Mouse (Mus musculus): ENCODE data around the gene Magea8. TPM values are rescaled to one million over a fixed set of nuclear protein-coding genes. Genes with fewer than 3 reads are reported as not detected.
"Not testable (repeated sequence)": the region's sequence is repeated elsewhere in the genome, so short reads cannot be mapped to it uniquely, and the experiment has no call there.

Magea8 gene
- not detected in 2 replicates for total RNA-seq (2014; fragmentation: Nextera tagmentation)
- total RNA-seq (2017) = 0.11 TPM in 1 of 2 replicates, not detected in the other
- polyA plus RNA-seq (2012) = not detected in 2 replicates

DNA sequence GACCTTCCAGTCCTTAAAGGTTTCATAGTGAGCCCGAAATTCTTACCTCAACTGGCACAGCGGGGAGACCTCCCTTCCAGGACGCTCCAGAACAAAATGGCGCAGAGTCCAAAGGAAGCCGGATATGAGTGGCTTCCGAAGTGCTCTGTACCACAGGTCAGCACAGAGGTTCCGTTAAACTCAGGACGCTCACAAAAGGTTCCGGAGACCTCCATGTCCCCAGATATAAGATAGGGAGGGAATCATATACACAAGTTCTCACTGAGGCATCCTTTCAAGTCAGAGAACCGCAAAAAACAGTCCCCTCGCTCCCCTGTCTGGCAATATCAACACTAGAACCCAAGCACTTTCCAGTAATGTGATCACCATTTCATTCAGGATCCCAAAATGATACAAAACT is at the start of gene Magea8:
Gene Magea8 (minus strand): TSS at position 101 of the 400 bp plus-strand sequence.
- H3K36me3 ChIP-seq (replicated peaks); ATAC-seq (ENCODE audit: extremely low read depth, insufficient number of reproducible peaks, low FRiP score, poor library complexity, severe bottlenecking); H3K4me3 ChIP-seq (ENCODE audit: low read depth, low read length); H3K4me1 ChIP-seq (ENCODE audit: insufficient read depth, low read depth, low read length); DNase-seq (ENCODE audit: low spot score); H3K27me3 ChIP-seq (ENCODE audit: insufficient read depth, low read length); H3K9me3 ChIP-seq (replicated peaks): not testable (repeated sequence)

DNA sequence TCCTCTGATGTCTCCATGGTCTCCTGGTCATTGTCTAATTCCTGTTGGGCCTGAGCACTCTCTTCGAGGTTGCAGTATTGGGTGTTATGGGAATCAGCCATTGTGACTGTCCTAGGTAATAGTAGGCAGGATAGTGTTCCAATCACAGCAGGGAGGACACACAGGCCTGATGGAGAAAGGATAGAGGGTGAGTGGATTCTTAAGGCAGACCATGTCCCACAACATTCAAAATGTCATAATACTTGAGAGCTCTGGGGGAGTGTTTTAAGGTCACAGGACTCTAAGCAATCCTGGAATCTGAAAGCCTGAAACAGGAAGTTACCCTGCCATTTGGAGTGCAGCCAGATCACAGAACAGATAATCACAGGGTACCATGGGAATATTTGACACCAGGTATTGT is 46.2 kb downstream of the Magea8 start, which contains the start of gene Magea3:
Gene Magea3 (minus strand): TSS at position 101 of the 400 bp plus-strand sequence.
- H3K4me1 ChIP-seq (ENCODE audit: insufficient read depth, low read depth, low read length); DNase-seq (ENCODE audit: low spot score); H3K9me3 ChIP-seq (replicated peaks); H3K4me3 ChIP-seq (ENCODE audit: low read depth, low read length); H3K36me3 ChIP-seq (replicated peaks); ATAC-seq (ENCODE audit: extremely low read depth, insufficient number of reproducible peaks, low FRiP score, poor library complexity, severe bottlenecking); H3K27me3 ChIP-seq (ENCODE audit: insufficient read depth, low read length): not testable (repeated sequence)

DNA sequence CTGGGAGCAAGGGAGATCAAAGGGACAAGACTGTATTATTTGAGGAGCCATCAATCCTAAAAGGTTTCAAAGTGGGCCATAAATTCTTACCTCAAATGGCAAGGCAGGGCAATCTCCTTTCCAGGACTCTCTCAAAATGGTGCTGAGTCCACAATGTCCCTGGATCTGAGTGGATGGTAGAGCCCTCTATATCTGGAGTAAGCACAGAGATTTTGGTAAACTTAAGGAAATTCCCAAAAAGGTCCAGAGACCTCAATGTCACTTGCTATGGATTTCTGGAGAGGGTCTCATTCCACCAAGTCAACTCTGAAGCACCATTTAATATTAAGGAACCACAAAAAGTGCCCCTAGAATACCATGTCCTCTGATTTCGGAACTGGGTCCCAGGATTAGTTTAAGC is 59.8 kb downstream of the Magea8 start, which contains the start of gene Magea6:
Gene Magea6 (minus strand): TSS at position 101 of the 400 bp plus-strand sequence.
- not testable (repeated sequence) for ATAC-seq (ENCODE audit: extremely low read depth, insufficient number of reproducible peaks, low FRiP score, poor library complexity, severe bottlenecking); H3K4me3 ChIP-seq (ENCODE audit: low read depth, low read length); H3K9me3 ChIP-seq (replicated peaks)

More for the DNA sequence above, 59.8 kb downstream of the Magea8 start, which contains the start of gene Magea6:
- H3K4me1 ChIP-seq (ENCODE audit: insufficient read depth, low read depth, low read length); H3K36me3 ChIP-seq (replicated peaks); H3K27me3 ChIP-seq (ENCODE audit: insufficient read depth, low read length); DNase-seq (ENCODE audit: low spot score): not testable (repeated sequence)

Other genes starting within 250 kb of the Magea8 start
- gene Cldn34b1, start 105.6 kb downstream of the Magea8 start, total RNA-seq (2014; fragmentation: Nextera tagmentation) = not detected in 2 replicates
- not detected in 2 replicates for gene Cldn34b1, start 105.6 kb downstream of the Magea8 start, total RNA-seq (2017)
- gene Cldn34b1, start 105.6 kb downstream of the Magea8 start, polyA plus RNA-seq (2012) = not detected in 2 replicates
- not detected in 2 replicates for gene Magea6, start 59.9 kb downstream of the Magea8 start, total RNA-seq (2014; fragmentation: Nextera tagmentation)
- gene Magea6, start 59.9 kb downstream of the Magea8 start, total RNA-seq (2017) = not detected in 2 replicates
- not detected in 2 replicates for gene Magea6, start 59.9 kb downstream of the Magea8 start, polyA plus RNA-seq (2012)
- not detected in 2 replicates for gene Magea3, start 46.3 kb downstream of the Magea8 start, total RNA-seq (2014; fragmentation: Nextera tagmentation)
- not detected in 2 replicates for gene Magea3, start 46.3 kb downstream of the Magea8 start, total RNA-seq (2017)
- gene Magea3, start 46.3 kb downstream of the Magea8 start, polyA plus RNA-seq (2012) = not detected in 2 replicates
- gene Magea5, start 67.3 kb upstream of the Magea8 start, total RNA-seq (2014; fragmentation: Nextera tagmentation) = not detected in 2 replicates
- not detected in 2 replicates for gene Magea5, start 67.3 kb upstream of the Magea8 start, total RNA-seq (2017)
- gene Magea5, start 67.3 kb upstream of the Magea8 start, polyA plus RNA-seq (2012) = not detected in 2 replicates
- gene Magea1, start 93.9 kb upstream of the Magea8 start, total RNA-seq (2014; fragmentation: Nextera tagmentation) = not detected in 2 replicates
- not detected in 2 replicates for gene Magea1, start 93.9 kb upstream of the Magea8 start, total RNA-seq (2017)
- gene Magea1, start 93.9 kb upstream of the Magea8 start, polyA plus RNA-seq (2012) = not detected in 2 replicates
- not detected in 2 replicates for gene Magea2, start 97.8 kb upstream of the Magea8 start, total RNA-seq (2014; fragmentation: Nextera tagmentation)
- gene Magea2, start 97.8 kb upstream of the Magea8 start, total RNA-seq (2017) = not detected in 2 replicates
- gene Magea2, start 97.8 kb upstream of the Magea8 start, polyA plus RNA-seq (2012) = not detected in 2 replicates
- gene Cldn34b2, start 132.6 kb upstream of the Magea8 start, total RNA-seq (2014; fragmentation: Nextera tagmentation) = not detected in 2 replicates
- not detected in 2 replicates for gene Cldn34b2, start 132.6 kb upstream of the Magea8 start, total RNA-seq (2017)
- not detected in 2 replicates for gene Cldn34b2, start 132.6 kb upstream of the Magea8 start, polyA plus RNA-seq (2012)
- gene Sat1, start 220.6 kb upstream of the Magea8 start, total RNA-seq (2014; fragmentation: Nextera tagmentation) = 120 and 123 TPM in 2 replicates
- gene Sat1, start 220.6 kb upstream of the Magea8 start, total RNA-seq (2017) = 269 and 270 TPM in 2 replicates
- 5.4 and 35.0 TPM in 2 replicates for gene Sat1, start 220.6 kb upstream of the Magea8 start, polyA plus RNA-seq (2012)

All from G1E (cell line).